Mouse (Mus musculus) urinary bladder, postnatal 14 days (tissue): ENCODE data around the gene Bri3bp.
A peak's percentile ranks its signal among the peaks of the same experiment; 100 is the strongest.
"Not testable (repeated sequence)": the region's sequence is repeated elsewhere in the genome, so short reads cannot be mapped to it uniquely, and the experiment has no call there.

Experiments used
- DNase-seq: peaks from one replicate; pipeline ENCODE4 v3.0.0; 2021; ENCODE audit warnings: low spot score

Gene Bri3bp

GRCm38 (mm10) chr5:125409348-125410090, 31.8 kb upstream of the Bri3bp start:
- no peak for DNase-seq

- DNase-seq, result peak; percentile 64
Observed at GRCm38 (mm10) chr5:125411972-125412530, 29.3 kb upstream of the Bri3bp start.

GRCm38 (mm10) chr5:125412536-125412935, 28.8 kb upstream of the Bri3bp start:
- DNase-seq, result not testable (repeated sequence)

GRCm38 (mm10) chr5:125413763-125414162, 27.6 kb upstream of the Bri3bp start:
- no peak for DNase-seq

DNA sequence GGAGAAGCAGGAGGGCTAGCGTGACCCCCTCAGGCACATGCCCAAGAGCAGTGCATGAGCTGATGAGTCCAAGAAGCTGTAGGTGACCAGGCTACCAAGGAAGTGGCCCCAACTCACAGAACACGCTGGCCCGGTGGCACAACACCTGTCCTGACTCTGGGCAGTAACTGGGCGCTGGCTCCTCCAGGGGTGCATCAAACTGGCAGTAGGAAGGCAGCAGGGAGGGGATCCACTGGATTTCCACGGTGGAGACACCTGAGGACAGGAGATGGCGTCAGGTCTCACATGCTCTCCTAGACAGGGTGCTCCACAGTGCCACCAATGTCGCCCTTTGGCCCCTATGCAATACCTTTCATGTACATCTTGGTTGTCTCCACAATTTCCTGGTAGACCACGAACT, 25.2 kb upstream of the Bri3bp start:
- no peak for DNase-seq

DNA sequence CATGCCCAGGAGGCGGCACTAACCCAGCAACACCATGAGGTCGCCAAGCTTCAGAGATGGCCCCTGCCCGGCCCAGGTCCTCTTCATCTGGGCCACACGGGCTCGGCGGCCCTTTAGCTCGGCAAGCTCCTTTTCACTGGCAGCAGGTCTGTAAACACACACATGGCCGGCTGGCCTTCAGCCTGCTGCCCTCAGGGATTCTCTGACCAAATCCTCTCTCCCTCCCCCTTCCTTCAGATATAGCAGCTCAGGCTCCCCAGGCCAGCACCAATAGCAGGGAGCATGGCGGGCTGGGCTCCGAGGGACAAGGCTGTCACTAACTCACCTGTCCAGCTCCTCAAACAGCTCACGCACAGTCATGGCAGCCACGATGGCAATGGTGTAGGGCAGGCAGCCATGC, 22.7 kb upstream of the Bri3bp start:
- no peak for DNase-seq

GRCm38 (mm10) chr5:125419124-125419523, 22.2 kb upstream of the Bri3bp start:
- no peak for DNase-seq

GRCm38 (mm10) chr5:125425698-125426276, 15.6 kb upstream of the Bri3bp start:
- no peak for DNase-seq

DNA sequence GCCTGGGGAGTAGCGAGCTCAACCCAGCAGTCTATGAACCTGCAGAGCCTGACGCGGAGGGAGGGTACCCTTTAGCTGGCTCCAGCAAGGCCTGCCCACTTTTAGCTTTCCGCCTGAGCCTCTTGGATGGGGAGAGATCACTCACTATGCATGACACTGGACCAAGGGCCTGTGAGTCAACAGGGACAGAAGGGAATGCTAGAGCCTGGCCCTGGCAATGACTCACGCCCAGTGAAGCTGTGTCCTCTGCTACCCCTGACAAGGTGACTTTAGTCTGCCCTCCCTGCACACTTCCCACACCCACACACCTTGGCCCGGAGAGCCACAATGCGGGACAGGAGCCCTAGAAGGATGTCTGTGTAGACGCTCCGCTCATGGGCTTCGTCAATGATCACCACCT, 15.0 kb upstream of the Bri3bp start:
- DNase-seq, result no peak

GRCm38 (mm10) chr5:125432324-125432723, 9.0 kb upstream of the Bri3bp start:
- DNase-seq, result not testable (repeated sequence)

- peak; percentile 95 for DNase-seq
Observed at GRCm38 (mm10) chr5:125433793-125434337, 7.5 kb upstream of the Bri3bp start, which contains the start of gene Dhx37. Dhx37 (minus strand) TSS chr5:125434121.

- DNase-seq, result not testable (repeated sequence)
Observed at GRCm38 (mm10) chr5:125434347-125434746, 7.0 kb upstream of the Bri3bp start.

- no peak for DNase-seq
Observed at GRCm38 (mm10) chr5:125440583-125441233, 660 bp upstream of the Bri3bp start.

GRCm38 (mm10) chr5:125442136-125442995, 998 bp downstream of the Bri3bp start:
- DNase-seq, result no peak

GRCm38 (mm10) chr5:125443335-125443734, 2.0 kb downstream of the Bri3bp start:
- no peak for DNase-seq

DNA sequence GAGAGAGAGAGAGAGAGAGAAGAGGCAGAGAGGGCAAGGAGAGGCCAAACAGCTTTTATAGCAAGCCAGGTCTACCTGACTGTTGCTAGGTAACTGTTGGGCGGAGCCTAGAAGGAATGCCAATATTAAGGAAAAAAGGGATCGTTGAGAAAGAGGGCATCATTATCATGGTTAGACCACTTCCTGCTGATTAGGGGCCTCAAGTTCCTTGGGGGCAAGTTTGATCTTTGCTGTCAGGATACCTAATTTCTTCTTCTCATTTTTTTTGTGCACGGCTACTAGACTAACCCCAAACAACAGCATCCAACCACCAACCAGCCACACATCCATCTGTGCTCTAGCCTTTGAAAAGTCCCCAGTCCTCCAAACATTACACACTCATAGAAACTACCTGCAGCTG, 2.5 kb downstream of the Bri3bp start:
- DNase-seq, result no peak

GRCm38 (mm10) chr5:125444554-125444953, 3.2 kb downstream of the Bri3bp start:
- DNase-seq, result no peak

DNA sequence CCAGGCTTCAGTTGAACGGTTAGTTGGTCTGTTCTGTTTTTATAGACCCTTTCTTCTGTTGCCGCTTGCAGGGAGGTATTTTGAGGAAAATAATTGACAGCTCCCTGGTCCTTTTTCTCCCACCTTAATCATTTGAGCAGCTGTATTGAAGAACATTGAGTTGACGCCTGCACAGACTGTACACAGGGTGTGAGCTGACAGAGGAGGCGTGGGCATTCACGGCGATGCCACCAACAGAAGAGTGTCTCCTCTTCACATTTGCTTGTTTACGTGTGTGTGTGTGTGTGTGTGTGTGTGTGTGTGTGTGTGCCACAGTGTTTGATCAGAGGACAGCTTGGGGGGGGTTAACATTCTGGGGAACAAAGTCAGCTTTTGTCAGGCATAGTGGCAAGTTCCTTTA, 5.0 kb downstream of the Bri3bp start:
- no peak for DNase-seq

GRCm38 (mm10) chr5:125448026-125448425, 6.7 kb downstream of the Bri3bp start:
- no peak for DNase-seq

DNA sequence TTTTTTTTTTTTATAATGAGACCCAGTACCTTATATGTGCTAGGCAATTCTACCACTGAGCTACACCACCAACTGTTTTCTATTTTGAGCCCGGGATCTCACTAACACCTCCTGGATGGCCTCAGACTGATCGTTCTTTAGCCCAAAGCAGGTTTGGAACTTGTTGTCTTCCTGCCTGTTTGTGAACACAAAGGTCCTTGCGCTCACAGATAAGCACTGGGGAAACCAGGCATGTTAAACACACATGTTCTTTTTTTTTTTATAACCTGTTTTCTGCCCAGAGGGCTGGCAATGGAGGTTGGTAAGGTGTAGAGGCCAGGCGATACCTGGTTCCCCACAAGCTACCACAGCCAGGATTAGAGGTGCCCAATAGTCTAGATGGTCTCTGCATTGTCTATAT, 7.3 kb downstream of the Bri3bp start:
- no peak for DNase-seq

- DNase-seq, result no peak
Observed at GRCm38 (mm10) chr5:125449306-125449705, 7.9 kb downstream of the Bri3bp start.

GRCm38 (mm10) chr5:125452573-125452972, 11.2 kb downstream of the Bri3bp start:
- DNase-seq, result no peak
